Mouse (Mus musculus) Muller cell, postnatal 12 days (primary cell): Measurements from ENCODE around the gene Smoc1.

ENCODE experiments used
- DNase-seq: peaks from one replicate; pipeline ENCODE4 v3.0.0-alpha.2; 2015; ENCODE audit errors: inconsistent ontology term

Smoc1 gene

GRCm38 (mm10) chr12:81026277-81026994 is at the start of gene Smoc1:
Smoc1 (plus strand) TSS chr12:81026808.
- DNase-seq: peak; percentile 74

GRCm38 (mm10) chr12:80982326-80982725 is 44.3 kb upstream of the Smoc1 start:
- DNase-seq: peak; percentile 58

GRCm38 (mm10) chr12:80983695-80984094 is 42.9 kb upstream of the Smoc1 start:
- DNase-seq: peak; percentile 25

- DNase-seq: no peak
Observed at GRCm38 (mm10) chr12:80986628-80987027, 40.0 kb upstream of the Smoc1 start.

- DNase-seq: no peak
Observed at GRCm38 (mm10) chr12:80988286-80988685, 38.3 kb upstream of the Smoc1 start.

GRCm38 (mm10) chr12:80990901-80991445 is 35.6 kb upstream of the Smoc1 start:
- peak; percentile 25 for DNase-seq

- DNase-seq: no peak
Observed at GRCm38 (mm10) chr12:80991806-80992205, 34.8 kb upstream of the Smoc1 start.

GRCm38 (mm10) chr12:80992540-80993122 is 34.0 kb upstream of the Smoc1 start:
- DNase-seq: no peak

- DNase-seq: no peak
Observed at GRCm38 (mm10) chr12:80993773-80994172, 32.8 kb upstream of the Smoc1 start.

GRCm38 (mm10) chr12:80995326-80995725 is 31.3 kb upstream of the Smoc1 start:
- DNase-seq: no peak

GRCm38 (mm10) chr12:80997652-80998051 is 29.0 kb upstream of the Smoc1 start:
- no peak for DNase-seq

- no peak for DNase-seq
Observed at GRCm38 (mm10) chr12:80998528-80999221, 27.9 kb upstream of the Smoc1 start.

- no peak for DNase-seq
Observed at GRCm38 (mm10) chr12:81000924-81001323, 25.7 kb upstream of the Smoc1 start.

GRCm38 (mm10) chr12:81002841-81003635 is 23.6 kb upstream of the Smoc1 start:
- no peak for DNase-seq

GRCm38 (mm10) chr12:81009813-81010212 is 16.8 kb upstream of the Smoc1 start:
- DNase-seq: no peak

GRCm38 (mm10) chr12:81011994-81012393 is 14.6 kb upstream of the Smoc1 start:
- no peak for DNase-seq

- no peak for DNase-seq
Observed at GRCm38 (mm10) chr12:81013496-81013895, 13.1 kb upstream of the Smoc1 start.

GRCm38 (mm10) chr12:81017624-81018023 is 9.0 kb upstream of the Smoc1 start:
- no peak for DNase-seq

- no peak for DNase-seq
Observed at GRCm38 (mm10) chr12:81018516-81019279, 7.9 kb upstream of the Smoc1 start.

GRCm38 (mm10) chr12:81019280-81019935 is 7.2 kb upstream of the Smoc1 start:
- DNase-seq: no peak
